Mouse (Mus musculus) stomach, postnatal 0 days (tissue): ENCODE data around the gene Cactin.

Source experiments
- CTCF ChIP-seq: IDR thresholded peaks from 2 replicates; pipeline ENCODE4 v1.5.1; 2016; ENCODE audit warnings: antibody characterized with exemption, low read depth, mild to moderate bottlenecking, moderate library complexity
- EP300 ChIP-seq: optimal IDR thresholded peaks from 2 replicates; pipeline ENCODE3; 2016; ENCODE audit warnings: antibody characterized with exemption

GRCm38 (mm10) chr10:81306837-81307682, 13.8 kb upstream of the Cactin start:
- TF ChIP-seq CTCF (no peak), EP300 (no peak)
